Mouse (Mus musculus) liver, postnatal 0 days (tissue): ENCODE measurements around the gene Tmpo. TPM values are rescaled to one million over a fixed set of nuclear protein-coding genes. Genes with fewer than 3 reads are reported as not detected.

Experiments
- ATAC-seq: fragments of 200-750 bp; cut with Nextera tagmentation; 2 replicates; pipeline ENCODE4 v1.8.0; 2017; ENCODE audit warnings: mild to moderate bottlenecking, moderate library complexity
- DNase-seq: peaks from one replicate; pipeline ENCODE4 v3.0.0-alpha.2; 2016
- H3K27ac ChIP-seq: fragments of 300-500 bp; sonication (generic); 2 replicates; pipeline ENCODE4 v1.5.1; 2014; ENCODE audit warnings: antibody characterized with exemption, moderate library complexity, mild to moderate bottlenecking, low read depth
- H3K27me3 ChIP-seq: fragments of 300-500 bp; sonication (generic); 2 replicates; pipeline ENCODE4 v1.6.1; 2014; ENCODE audit warnings: low read length, control low read depth, mixed read lengths; ENCODE audit not compliant: insufficient read depth
- H3K36me3 ChIP-seq: fragments of 300-500 bp; sonication (generic); replicated peaks from 2 replicates; pipeline ENCODE4 v1.6.1; 2014; ENCODE audit warnings: mild to moderate bottlenecking, control low read depth, low read length, moderate library complexity, mixed read lengths; ENCODE audit not compliant: insufficient read depth
- H3K4me1 ChIP-seq: fragments of 300-500 bp; sonication (generic); 2 replicates; pipeline ENCODE4 v1.6.1; 2014; ENCODE audit warnings: antibody characterized with exemption, mild to moderate bottlenecking, control low read depth; ENCODE audit not compliant: insufficient read depth
- H3K4me2 ChIP-seq: fragments of 300-500 bp; sonication (generic); 2 replicates; pipeline ENCODE4 v1.6.1; 2014; ENCODE audit warnings: low read depth, mild to moderate bottlenecking, low read length, moderate library complexity, mixed read lengths
- H3K4me3 ChIP-seq: fragments of 300-500 bp; sonication (generic); 2 replicates; pipeline ENCODE4 v1.5.1; 2014; ENCODE audit warnings: low read depth, low read length
- H3K9ac ChIP-seq: fragments of 300-500 bp; sonication (generic); replicated peaks from 2 replicates; pipeline ENCODE4 v1.6.1; 2014; ENCODE audit warnings: mild to moderate bottlenecking, moderate library complexity
- H3K9me3 ChIP-seq: fragments of 300-500 bp; sonication (generic); 2 replicates; pipeline ENCODE4 v1.6.1; 2016; ENCODE audit warnings: mild to moderate bottlenecking, control low read depth, low read length, mixed read lengths
- CTCF ChIP-seq: sonication (generic); IDR thresholded peaks from 2 replicates; pipeline ENCODE4 v1.5.1; 2016; ENCODE audit warnings: antibody characterized with exemption, low read depth
- EP300 ChIP-seq: IDR thresholded peaks from 2 replicates; pipeline ENCODE4 v1.6.1; 2016; ENCODE audit warnings: antibody characterized with exemption, low read depth, mild to moderate bottlenecking
- WGBS: fragments of 180-500 bp; shearing (Covaris S2); extraction: QIAGEN DNeasy Blood & Tissue Kit; methylation state at CpG from one replicate; pipeline ENCODE4 v1.1.7; 2014; ENCODE audit not compliant: insufficient replicate concordance; 5-methylcytosine and 5-hydroxymethylcytosine counted together
- polyA plus RNA-seq: library from polyadenylated mRNA; unstranded; fragments of >200 nt; fragmentation: Nextera tagmentation; extraction: Ambion mirVana; gene quantifications from 2 replicates; pipeline ENCODE4 v1.2.1, GENCODE M21; 2015

Gene Tmpo
- polyA plus RNA-seq, 1 experiment from 2014 or later = 64.1 TPM

- ATAC-seq (no peak), DNase-seq (no peak)
- no peak for TF ChIP-seq EP300
- no peak for TF ChIP-seq CTCF
- peaks cover 21% of the 10 kb centered on the region for H3K4me1 ChIP-seq
- H3K36me3 ChIP-seq = peaks cover 56% of the 10 kb centered on the region
- no peak overlapping the region for H3K27ac ChIP-seq
- no peak overlapping the region for H3K9ac ChIP-seq
- no peak overlapping the region for H3K4me3 ChIP-seq
- H3K27me3 ChIP-seq = no peaks in the 10 kb centered on the region
- H3K4me2 ChIP-seq = no peak overlapping the region
- no peaks in the 10 kb centered on the region for H3K9me3 ChIP-seq
These were observed 15.3 kb downstream of the Tmpo start for GRCm38 (mm10) chr10:91165850-91166249.

DNA sequence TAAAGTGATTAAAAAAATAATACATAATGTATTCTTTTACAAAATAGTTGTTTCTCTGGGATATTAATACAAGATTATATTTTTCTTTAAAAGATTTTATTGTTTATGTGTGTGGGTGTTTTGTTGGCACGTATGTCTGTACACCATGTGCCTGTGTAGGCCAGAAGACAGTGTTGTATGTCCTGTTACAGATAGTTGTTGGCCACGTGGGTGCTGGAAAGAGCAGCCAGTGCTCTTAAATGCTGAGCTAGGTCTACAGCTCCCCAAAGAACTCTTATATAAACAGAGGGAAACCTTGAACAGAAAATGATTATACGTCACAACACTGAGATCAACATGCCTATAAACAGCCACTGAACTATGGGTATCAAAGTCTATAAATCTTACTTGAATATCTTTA, 16.6 kb downstream of the Tmpo start:
- 84% methylated on average over 3 of the region's 3 CpGs for WGBS
- Histone ChIP-seq H3K27me3 (no peaks in the 10 kb centered on the region), H3K36me3 (peaks cover 68% of the 10 kb centered on the region), H3K9ac (no peak overlapping the region), H3K4me1 (peaks cover 20% of the 10 kb centered on the region), H3K9me3 (no peaks in the 10 kb centered on the region), H3K4me3 (no peak overlapping the region), H3K27ac (no peak overlapping the region), H3K4me2 (no peak overlapping the region)
- TF ChIP-seq EP300 (no peak), CTCF (no peak)
- DNase-seq (no peak), ATAC-seq (no peak)

DNA sequence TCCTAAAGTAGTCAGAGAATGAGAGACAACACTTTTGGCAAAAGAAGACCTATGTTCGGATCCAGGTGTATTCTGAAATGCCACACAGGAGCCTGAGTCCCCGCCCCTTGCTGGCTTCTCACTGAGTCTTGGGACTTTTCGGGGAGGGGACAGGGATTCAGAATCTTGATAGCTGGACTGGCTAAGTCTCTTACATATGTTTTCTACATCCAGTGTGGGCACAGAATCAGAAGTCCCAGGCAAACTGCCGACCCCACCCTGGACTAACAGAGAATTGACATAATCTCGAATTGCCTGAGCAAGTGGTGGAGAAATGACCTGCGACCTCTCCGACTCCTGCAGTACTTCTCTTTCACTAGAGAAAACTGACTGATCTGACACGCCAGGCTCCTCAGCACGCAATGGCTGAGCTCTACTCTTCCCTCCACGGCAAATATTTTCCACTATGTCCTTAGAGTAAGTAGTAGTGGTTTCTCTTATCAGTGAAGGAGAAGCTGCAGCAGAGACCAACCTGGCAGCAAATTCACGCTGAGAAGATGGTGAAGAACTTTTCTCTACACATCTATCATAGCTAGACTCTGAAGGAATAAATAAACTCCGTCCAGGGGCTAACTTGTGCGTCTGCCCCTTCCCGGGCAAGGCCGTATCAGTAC, 18.5 kb downstream of the Tmpo start:
- peaks cover 6% of the 10 kb centered on the region for H3K4me1 ChIP-seq
- ATAC-seq = no peak
- no peak for TF ChIP-seq EP300
- no peak for TF ChIP-seq CTCF
- H3K9ac ChIP-seq = no peak overlapping the region
- H3K27me3 ChIP-seq = no peaks in the 10 kb centered on the region
- no peak overlapping the region for H3K4me2 ChIP-seq
- H3K36me3 ChIP-seq = peaks cover 82% of the 10 kb centered on the region
- no peaks in the 10 kb centered on the region for H3K9me3 ChIP-seq
- no peak for DNase-seq
- no peak overlapping the region for H3K4me3 ChIP-seq
- H3K27ac ChIP-seq = no peak overlapping the region
- WGBS = 80% methylated on average over 15 of the region's 15 CpGs

GRCm38 (mm10) chr10:91162077-91162476, 19.0 kb downstream of the Tmpo start:
- no peak overlapping the region for H3K4me2 ChIP-seq
- no peak overlapping the region for H3K9ac ChIP-seq
- DNase-seq (no peak), ATAC-seq (no peak)
- 60% methylated on average over 11 of the region's 11 CpGs for WGBS
- no peak overlapping the region for H3K4me3 ChIP-seq
- TF ChIP-seq CTCF = no peak
- no peak for TF ChIP-seq EP300
- H3K27ac ChIP-seq = no peak overlapping the region
- peaks cover 86% of the 10 kb centered on the region for H3K36me3 ChIP-seq
- H3K27me3 ChIP-seq = no peaks in the 10 kb centered on the region
- peaks cover 2% of the 10 kb centered on the region for H3K4me1 ChIP-seq
- no peaks in the 10 kb centered on the region for H3K9me3 ChIP-seq

GRCm38 (mm10) chr10:91161006-91161405, 20.1 kb downstream of the Tmpo start:
- WGBS = 93% methylated on average over 5 of the region's 5 CpGs
- TF ChIP-seq CTCF = no peak
- no peak for TF ChIP-seq EP300
- H3K9me3 ChIP-seq = no peaks in the 10 kb centered on the region
- H3K4me3 ChIP-seq = no peak overlapping the region
- no peaks in the 10 kb centered on the region for H3K27me3 ChIP-seq
- H3K27ac ChIP-seq = no peak overlapping the region
- no peak for ATAC-seq
- no peak overlapping the region for H3K4me2 ChIP-seq
- no peak for DNase-seq
- no peak overlapping the region for H3K9ac ChIP-seq
- peaks cover 90% of the 10 kb centered on the region for H3K36me3 ChIP-seq
- no peaks in the 10 kb centered on the region for H3K4me1 ChIP-seq

GRCm38 (mm10) chr10:91158442-91158841, 22.7 kb downstream of the Tmpo start:
- no peak for DNase-seq
- H3K4me1 ChIP-seq = no peaks in the 10 kb centered on the region
- no peaks in the 10 kb centered on the region for H3K9me3 ChIP-seq
- no peaks in the 10 kb centered on the region for H3K27me3 ChIP-seq
- H3K27ac ChIP-seq = no peak overlapping the region
- H3K36me3 ChIP-seq = peaks cover 94% of the 10 kb centered on the region
- H3K4me3 ChIP-seq = no peak overlapping the region
- TF ChIP-seq CTCF = no peak
- no peak for TF ChIP-seq EP300
- H3K4me2 ChIP-seq = no peak overlapping the region
- 86% methylated on average over 8 of the region's 8 CpGs for WGBS
- H3K9ac ChIP-seq = no peak overlapping the region
- no peak for ATAC-seq

DNA sequence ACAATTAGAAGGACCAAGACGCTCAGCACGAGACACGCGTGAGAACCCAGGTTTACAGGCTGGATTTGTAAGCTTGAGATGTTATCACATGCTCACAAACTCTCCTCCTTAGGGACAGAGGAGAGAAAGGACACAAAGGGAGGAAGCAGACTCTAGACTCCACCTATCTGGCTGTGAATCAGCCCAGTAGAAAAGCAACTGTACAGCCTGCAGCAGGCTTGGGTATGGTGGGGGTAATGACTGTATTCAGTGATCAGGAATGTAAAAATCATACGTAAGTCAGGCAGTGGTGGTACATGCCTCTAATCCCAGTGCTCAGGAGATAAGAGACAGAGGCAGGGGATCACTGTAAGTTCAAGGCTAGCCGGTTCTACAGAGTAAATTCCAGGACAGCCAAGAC, 24.8 kb downstream of the Tmpo start:
- Histone ChIP-seq H3K4me1 (no peaks in the 10 kb centered on the region), H3K4me3 (no peak overlapping the region), H3K27ac (no peak overlapping the region), H3K4me2 (no peak overlapping the region), H3K9ac (no peak overlapping the region), H3K9me3 (no peaks in the 10 kb centered on the region), H3K27me3 (no peaks in the 10 kb centered on the region), H3K36me3 (peaks cover 91% of the 10 kb centered on the region)
- 81% methylated on average over 6 of the region's 6 CpGs for WGBS
- no peak for TF ChIP-seq EP300
- no peak for TF ChIP-seq CTCF
- DNase-seq = no peak
- ATAC-seq = no peak
